Mouse (Mus musculus): ENCODE measurements around the gene Il17rc. TPM values are rescaled to one million over a fixed set of nuclear protein-coding genes. Genes with fewer than 3 reads are reported as not detected.
A peak's percentile ranks its signal among the peaks of the same experiment; 100 is the strongest.

The Il17rc gene
- total RNA-seq, 2 experiments from 2014 or later: 4.2 to 4.7 TPM

DNA sequence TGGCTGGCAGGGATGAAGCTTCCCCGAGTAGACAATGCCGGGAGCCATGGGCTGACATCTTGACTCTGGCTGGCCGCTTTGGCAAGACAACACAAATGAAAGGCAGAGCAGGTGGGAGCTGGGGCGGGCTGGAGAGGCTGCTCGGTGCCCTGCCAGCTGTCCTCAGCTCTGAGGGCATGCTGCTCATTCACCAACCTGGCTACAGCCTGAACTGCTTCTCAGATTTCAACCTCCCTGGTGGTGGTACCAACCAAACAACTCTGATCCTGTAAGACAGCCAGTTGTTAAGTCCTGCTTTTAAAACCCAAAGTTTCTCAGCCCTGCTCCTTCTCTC is 37.7 kb downstream of the Il17rc start:
- Histone ChIP-seq H3K4me3 (peak overlapping the region; percentile 31), H3K27ac (peak overlapping the region; percentile 89)
- no peak for TF ChIP-seq CTCF (IDR thresholded peaks at IDR 0.05)
- peak; percentile 86 for DNase-seq
- intact Hi-C loops (cut with DNase I): no loop called here

- Histone ChIP-seq H3K27ac (no peak overlapping the region), H3K4me3 (no peak overlapping the region)
- no peak for DNase-seq
- no peak for TF ChIP-seq CTCF (IDR thresholded peaks at IDR 0.05)
- intact Hi-C loops (cut with DNase I): no loop called here
These were observed 42.7 kb downstream of the Il17rc start for GRCm38 (mm10) chr6:113513944-113514343.

DNA sequence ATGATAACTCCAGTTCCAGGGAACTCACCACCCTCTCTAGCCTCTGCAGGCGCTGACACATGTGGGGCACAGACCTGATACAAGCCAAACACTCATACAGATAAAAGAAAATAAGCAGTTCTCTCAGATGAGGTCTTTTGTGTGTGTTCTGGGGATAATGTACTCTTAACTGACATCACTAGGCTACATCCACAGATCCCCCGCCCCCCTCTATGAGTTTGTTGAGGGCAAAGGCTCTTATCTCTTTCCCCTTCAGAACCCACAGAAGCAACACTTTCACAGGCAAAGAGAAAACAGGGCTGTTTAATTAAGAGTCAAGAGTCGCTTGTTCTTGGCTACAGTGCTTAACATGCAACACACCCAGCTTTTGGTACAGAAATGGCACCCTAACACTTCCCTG is 43.4 kb downstream of the Il17rc start:
- Histone ChIP-seq H3K27ac (no peak overlapping the region), H3K4me3 (no peak overlapping the region)
- no peak for DNase-seq
- no peak for TF ChIP-seq CTCF (IDR thresholded peaks at IDR 0.05)
- intact Hi-C loops (cut with DNase I): no loop called here

GRCm38 (mm10) chr6:113517434-113518080 is 46.3 kb downstream of the Il17rc start:
- DNase-seq: no peak
- intact Hi-C loops (cut with DNase I): no loop called here
- TF ChIP-seq CTCF (IDR thresholded peaks at IDR 0.05): no peak
- Histone ChIP-seq H3K4me3 (no peak overlapping the region), H3K27ac (no peak overlapping the region)

DNA sequence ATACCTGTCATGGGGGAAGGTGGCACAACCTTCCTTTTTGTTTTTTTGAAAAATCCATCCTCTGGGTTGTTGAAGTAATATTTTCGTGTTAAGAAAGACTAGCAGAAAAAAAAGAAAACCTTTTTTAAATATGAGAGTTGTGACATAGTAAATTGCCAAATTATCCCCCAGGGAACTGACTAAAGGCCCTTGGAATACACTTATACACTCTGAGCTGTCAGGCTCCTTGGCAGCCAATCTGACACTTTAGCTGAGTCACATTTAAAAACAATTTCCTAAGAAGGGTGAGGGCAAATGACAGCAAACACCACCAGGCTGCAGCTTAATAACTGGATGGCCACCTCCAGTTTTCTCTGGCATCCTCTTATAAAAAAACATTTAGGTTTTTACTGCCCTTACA is 51.1 kb downstream of the Il17rc start:
- Histone ChIP-seq H3K27ac (peak overlapping the region; percentile 80), H3K4me3 (no peak overlapping the region)
- DNase-seq: no peak
- intact Hi-C loops (cut with DNase I): loop anchor here (5.0 kb wide), 1 partner anchor 40 kb away; the partner anchor contains the start of gene Creld1
- no peak for TF ChIP-seq CTCF (IDR thresholded peaks at IDR 0.05)

GRCm38 (mm10) chr6:113523420-113523819 is 52.2 kb downstream of the Il17rc start:
- intact Hi-C loops (cut with DNase I): loop anchor here (5.0 kb wide), 1 partner anchor 41 kb away; the partner anchor contains the start of gene Creld1
- Histone ChIP-seq H3K27ac (peak overlapping the region; percentile 80), H3K4me3 (no peak overlapping the region)
- no peak for DNase-seq
- no peak for TF ChIP-seq CTCF (IDR thresholded peaks at IDR 0.05)

GRCm38 (mm10) chr6:113530932-113531839 is 60.0 kb downstream of the Il17rc start, which contains the start of the genes Emc3 and Fancd2:
Emc3 (minus strand) TSS chr6:113531652.
Fancd2 (plus strand) TSS chr6:113531682.
- TF ChIP-seq CTCF (IDR thresholded peaks at IDR 0.05): peak; percentile 3; the same call in 1 of the 2 replicates
- intact Hi-C loops (cut with DNase I): loop anchor here (10.0 kb wide), 1 partner anchor 164 kb away; the partner anchor contains the start of gene Tatdn2
- peak; percentile 94 for DNase-seq
- peak within 1 kb of the TSS; percentile 96 for H3K27ac ChIP-seq
- H3K4me3 ChIP-seq: peak within 1 kb of the TSS; percentile 93

DNA sequence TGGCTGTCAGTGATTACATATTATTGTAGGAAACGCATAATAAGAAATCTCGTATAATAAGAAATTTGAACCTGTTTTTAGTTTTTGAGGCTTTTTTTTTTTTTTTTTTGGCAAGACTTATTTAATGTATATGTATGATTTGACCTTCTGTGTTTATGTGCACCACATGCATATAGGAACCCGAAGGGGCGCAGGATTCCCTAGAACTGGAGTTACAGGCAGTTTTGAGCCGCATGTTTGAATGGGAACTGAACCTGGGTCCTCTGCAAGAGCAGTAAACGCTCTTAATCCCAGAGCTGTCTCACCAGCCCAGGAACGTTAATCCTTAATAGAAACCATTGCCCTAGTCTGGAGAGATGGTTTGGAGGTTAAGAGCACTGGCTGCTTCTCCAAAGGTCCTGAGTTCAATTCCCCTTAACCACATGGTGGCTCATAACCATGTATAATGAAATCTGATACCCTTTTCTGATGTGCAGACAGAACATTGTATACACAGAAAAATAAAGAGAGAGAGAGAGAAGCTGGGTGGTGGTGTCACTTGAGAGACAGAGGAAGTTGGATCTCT is 60.7 kb downstream of the Il17rc start:
- peak overlapping the region; percentile 96 for H3K27ac ChIP-seq
- DNase-seq: no peak
- TF ChIP-seq CTCF (IDR thresholded peaks at IDR 0.05): no peak
- intact Hi-C loops (cut with DNase I): loop anchor here (10.0 kb wide), 1 partner anchor 163 kb away; the partner anchor contains the start of gene Tatdn2
- H3K4me3 ChIP-seq: peak overlapping the region; percentile 93

Small RNA genes within 50 kb of the gene (microRNA-seq; reads per million reads assigned to microRNA genes)
- not detected for gene Gm23365
- gene Gm24387: not detected

Other genes with a start within 250 kb of the Il17rc start
- 10 to 100 TPM; 14.9 to 16.0 TPM for gene Mtmr14, start 233.6 kb upstream of the Il17rc start, total RNA-seq (2021)
- not detected for gene Cpne9, start 189.1 kb upstream of the Il17rc start, total RNA-seq (2021)
- gene Brpf1, start 164.3 kb upstream of the Il17rc start, total RNA-seq (2021): 10 to 100 TPM; 10.2 to 10.3 TPM
- gene Ogg1, start 144.5 kb upstream of the Il17rc start, total RNA-seq (2021): 1 to 10 TPM; 3.9 to 5.2 TPM
- 10 to 100 TPM; 39.3 to 39.5 TPM for gene Camk1, start 127.4 kb upstream of the Il17rc start, total RNA-seq (2021)
- gene Tada3, start 93.5 kb upstream of the Il17rc start, total RNA-seq (2021): 10 to 100 TPM; 14.1 to 15.5 TPM
- gene Arpc4, start 93.3 kb upstream of the Il17rc start, total RNA-seq (2021): 10 to 100 TPM; 47.4 to 53.4 TPM
- gene Ttll3, start 82.2 kb upstream of the Il17rc start, total RNA-seq (2021): 1 to 10 TPM in 1 of 2 experiments, under 1 TPM in 1; 0.48 to 1.3 TPM
- gene Rpusd3, start 52.1 kb upstream of the Il17rc start, total RNA-seq (2021): 1 to 10 TPM; 7.7 to 8.3 TPM
- 1 to 10 TPM in 1 of 2 experiments, under 1 TPM in 1; 0.97 to 5.0 TPM for gene Cidec, start 35.7 kb upstream of the Il17rc start, total RNA-seq (2021)
- 10 to 100 TPM; 28.2 to 29.7 TPM for gene Jagn1, start 28.9 kb upstream of the Il17rc start, total RNA-seq (2021)
- under 1 TPM; 0.25 to 0.26 TPM for gene Il17re, start 12.9 kb upstream of the Il17rc start, total RNA-seq (2021)
- gene Creld1, start 11.9 kb downstream of the Il17rc start, total RNA-seq (2021): 10 to 100 TPM; 47.5 to 54.4 TPM
- gene Prrt3, start 30.5 kb downstream of the Il17rc start, total RNA-seq (2021): under 1 TPM; 0.08 to 0.11 TPM
- gene Emc3, start 60.2 kb downstream of the Il17rc start, total RNA-seq (2021): 10 to 100 TPM; 54.9 to 63.2 TPM
- gene Fancd2, start 60.3 kb downstream of the Il17rc start, total RNA-seq (2021): under 1 TPM; 0.10 to 0.28 TPM
- gene Fancd2os, start 129.3 kb downstream of the Il17rc start, total RNA-seq (2021): not detected
- gene Brk1, start 133.3 kb downstream of the Il17rc start, total RNA-seq (2021): 10 to 100 TPM; 37.3 to 46.0 TPM
- 1 to 10 TPM; 5.1 to 5.9 TPM for gene Vhl, start 152.5 kb downstream of the Il17rc start, total RNA-seq (2021)
- 1 to 10 TPM; 3.9 to 6.1 TPM for gene Irak2, start 167.0 kb downstream of the Il17rc start, total RNA-seq (2021)
- gene Tatdn2, start 225.6 kb downstream of the Il17rc start, total RNA-seq (2021): 10 to 100 TPM; 36.4 to 41.1 TPM
- 1 to 10 TPM in 1 of 2 experiments, not detected in 1; 1.0 TPM for gene Ghrl, start 248.5 kb downstream of the Il17rc start, total RNA-seq (2021)